Mouse (Mus musculus) forebrain, embryonic 16.5 days (tissue): ENCODE data around the gene Ubash3a. TPM values are rescaled to one million over a fixed set of nuclear protein-coding genes. Genes with fewer than 3 reads are reported as not detected.

Experiments
- ATAC-seq: fragments of 200-750 bp; cut with Nextera tagmentation; 2 replicates; pipeline ENCODE4 v1.8.0; 2017; ENCODE audit warnings: mild to moderate bottlenecking, moderate library complexity
- H3K27ac ChIP-seq: fragments of 300-500 bp; sonication (generic); 2 replicates; pipeline ENCODE4 v1.5.1; 2014; ENCODE audit warnings: low read length, control low read depth
- H3K27me3 ChIP-seq: fragments of 300-500 bp; sonication (generic); replicated peaks from 2 replicates; pipeline ENCODE4 v1.6.1; 2014; ENCODE audit warnings: low read length; ENCODE audit not compliant: control insufficient read depth, insufficient read depth
- H3K36me3 ChIP-seq: fragments of 300-500 bp; sonication (generic); 2 replicates; pipeline ENCODE4 v1.6.1; 2014; ENCODE audit not compliant: control insufficient read depth, insufficient read depth
- H3K4me1 ChIP-seq: fragments of 300-500 bp; sonication (generic); replicated peaks from 2 replicates; pipeline ENCODE4 v1.6.1; 2014; ENCODE audit warnings: low read length; ENCODE audit not compliant: control insufficient read depth, insufficient read depth
- H3K4me2 ChIP-seq: fragments of 300-500 bp; sonication (generic); 2 replicates; pipeline ENCODE4 v1.6.1; 2014; ENCODE audit warnings: mild to moderate bottlenecking, low read length, control low read depth
- H3K4me3 ChIP-seq: fragments of 300-500 bp; sonication (generic); replicated peaks from 2 replicates; pipeline ENCODE4 v1.5.1; 2014; ENCODE audit warnings: mild to moderate bottlenecking, low read length, control low read depth
- H3K9ac ChIP-seq: fragments of 300-500 bp; sonication (generic); replicated peaks from 2 replicates; pipeline ENCODE4 v1.6.1; 2014; ENCODE audit warnings: low read depth, low read length, control low read depth
- H3K9me3 ChIP-seq: fragments of 300-500 bp; sonication (generic); 2 replicates; pipeline ENCODE4 v1.6.1; 2016; ENCODE audit warnings: low read length; ENCODE audit not compliant: control insufficient read depth
- WGBS: fragments of 180-500 bp; shearing (Covaris S2); extraction: QIAGEN DNeasy Blood & Tissue Kit; methylation state at CpG from one replicate; pipeline ENCODE4 v1.1.7; 2014; 5-methylcytosine and 5-hydroxymethylcytosine counted together
- polyA plus RNA-seq: library from polyadenylated mRNA; unstranded; fragments of >200 nt; fragmentation: Nextera tagmentation; extraction: Ambion mirVana; gene quantifications from 2 replicates; pipeline ENCODE4 v1.2.1, GENCODE M21; 2015

Ubash3a gene
- polyA plus RNA-seq, 1 experiment from 2014 or later, result not detected

- Histone ChIP-seq H3K4me3 (no peak overlapping the region), H3K9ac (no peak overlapping the region), H3K27ac (no peak overlapping the region), H3K4me1 (peaks cover 14% of the 10 kb centered on the region), H3K27me3 (no peaks in the 10 kb centered on the region), H3K36me3 (no peaks in the 10 kb centered on the region), H3K9me3 (no peaks in the 10 kb centered on the region), H3K4me2 (no peak overlapping the region)
- no peak for ATAC-seq
- WGBS, result 91% methylated on average over 9 of the region's 9 CpGs
These were observed 71.9 kb downstream of the Ubash3a start for GRCm38 (mm10) chr17:31279541-31279940.

GRCm38 (mm10) chr17:31280269-31280668 lies 72.6 kb downstream of the Ubash3a start:
- no peak overlapping the region for H3K4me3 ChIP-seq
- WGBS, result 85% methylated on average over 6 of the region's 6 CpGs
- ATAC-seq, result no peak
- H3K27ac ChIP-seq, result no peak overlapping the region
- no peaks in the 10 kb centered on the region for H3K9me3 ChIP-seq
- peaks cover 14% of the 10 kb centered on the region for H3K4me1 ChIP-seq
- no peaks in the 10 kb centered on the region for H3K27me3 ChIP-seq
- H3K36me3 ChIP-seq, result no peaks in the 10 kb centered on the region
- H3K9ac ChIP-seq, result no peak overlapping the region
- H3K4me2 ChIP-seq, result no peak overlapping the region

- Histone ChIP-seq H3K27ac (no peak overlapping the region), H3K9ac (no peak overlapping the region), H3K4me1 (peaks cover 10% of the 10 kb centered on the region), H3K4me2 (no peak overlapping the region), H3K9me3 (no peaks in the 10 kb centered on the region), H3K27me3 (no peaks in the 10 kb centered on the region), H3K4me3 (no peak overlapping the region), H3K36me3 (no peaks in the 10 kb centered on the region)
- no peak for ATAC-seq
- WGBS, result 35% methylated on average over 19 of the region's 19 CpGs
These were observed 74.4 kb downstream of the Ubash3a start for GRCm38 (mm10) chr17:31281830-31282686.

- WGBS, result 10% methylated on average over 7 of the region's 7 CpGs
- Histone ChIP-seq H3K36me3 (no peaks in the 10 kb centered on the region), H3K9ac (no peak overlapping the region), H3K4me1 (peaks cover 6% of the 10 kb centered on the region; the same call in 1 of the 2 replicates), H3K4me3 (no peak overlapping the region), H3K4me2 (no peak overlapping the region), H3K27me3 (no peaks in the 10 kb centered on the region), H3K9me3 (no peaks in the 10 kb centered on the region), H3K27ac (no peak overlapping the region)
- no peak for ATAC-seq
These were observed 75.0 kb downstream of the Ubash3a start for GRCm38 (mm10) chr17:31282687-31283053.

- WGBS, result 57% methylated on average over 2 of the region's 2 CpGs
- H3K9ac ChIP-seq, result no peak overlapping the region
- H3K4me1 ChIP-seq, result peaks cover 6% of the 10 kb centered on the region; the same call in 1 of the 2 replicates
- no peak overlapping the region for H3K27ac ChIP-seq
- ATAC-seq, result no peak
- no peak overlapping the region for H3K4me3 ChIP-seq
- H3K27me3 ChIP-seq, result no peaks in the 10 kb centered on the region
- H3K4me2 ChIP-seq, result no peak overlapping the region
- H3K36me3 ChIP-seq, result no peaks in the 10 kb centered on the region
- no peaks in the 10 kb centered on the region for H3K9me3 ChIP-seq
These were observed 78.2 kb downstream of the Ubash3a start for GRCm38 (mm10) chr17:31285867-31286266.

- no peaks in the 10 kb centered on the region for H3K9me3 ChIP-seq
- H3K4me1 ChIP-seq, result peaks cover 6% of the 10 kb centered on the region; the same call in 1 of the 2 replicates
- H3K4me2 ChIP-seq, result no peak within 1 kb of the TSS
- H3K9ac ChIP-seq, result no peak within 1 kb of the TSS
- H3K27ac ChIP-seq, result no peak within 1 kb of the TSS
- WGBS, result 81% methylated on average over 1 of the region's 1 CpGs
- ATAC-seq, result no peak
- H3K27me3 ChIP-seq, result no peaks in the 10 kb centered on the region
- H3K36me3 ChIP-seq, result no peaks in the 10 kb centered on the region
- H3K4me3 ChIP-seq, result no peak within 1 kb of the TSS
These were observed 78.8 kb downstream of the Ubash3a start, which contains the start of gene Slc37a1 for GRCm38 (mm10) chr17:31286492-31286891. TSS of gene Slc37a1 (plus strand) at chr17:31286792.

- no peak overlapping the region for H3K4me2 ChIP-seq
- ATAC-seq, result no peak
- no peaks in the 10 kb centered on the region for H3K27me3 ChIP-seq
- no peaks in the 10 kb centered on the region for H3K9me3 ChIP-seq
- no peak overlapping the region for H3K9ac ChIP-seq
- H3K4me3 ChIP-seq, result no peak overlapping the region
- H3K36me3 ChIP-seq, result no peaks in the 10 kb centered on the region
- WGBS, result 85% methylated on average over 3 of the region's 3 CpGs
- peaks cover 6% of the 10 kb centered on the region; the same call in 1 of the 2 replicates for H3K4me1 ChIP-seq
- no peak overlapping the region for H3K27ac ChIP-seq
These were observed 79.5 kb downstream of the Ubash3a start for GRCm38 (mm10) chr17:31287216-31287615.

GRCm38 (mm10) chr17:31288999-31289726 lies 81.5 kb downstream of the Ubash3a start:
- Histone ChIP-seq H3K27me3 (no peaks in the 10 kb centered on the region), H3K27ac (no peak overlapping the region), H3K9me3 (no peaks in the 10 kb centered on the region), H3K4me1 (no peaks in the 10 kb centered on the region), H3K4me2 (no peak overlapping the region), H3K9ac (no peak overlapping the region), H3K36me3 (no peaks in the 10 kb centered on the region), H3K4me3 (no peak overlapping the region)
- WGBS, result 66% methylated on average over 7 of the region's 7 CpGs
- ATAC-seq, result no peak

GRCm38 (mm10) chr17:31290311-31290710 lies 82.6 kb downstream of the Ubash3a start:
- H3K27me3 ChIP-seq, result no peaks in the 10 kb centered on the region

More at GRCm38 (mm10) chr17:31290311-31290710, 82.6 kb downstream of the Ubash3a start:
- H3K9ac ChIP-seq, result no peak overlapping the region
- peaks cover 3% of the 10 kb centered on the region for H3K4me1 ChIP-seq
- no peaks in the 10 kb centered on the region for H3K36me3 ChIP-seq
- H3K4me3 ChIP-seq, result no peak overlapping the region
- no peak overlapping the region for H3K4me2 ChIP-seq
- H3K9me3 ChIP-seq, result no peaks in the 10 kb centered on the region
- no peak for ATAC-seq
- no peak overlapping the region for H3K27ac ChIP-seq
